Mouse (Mus musculus) heart, embryonic 13.5 days (tissue): ENCODE measurements at regions not wholly inside any gene's neighbourhood (a gene's known extent, or its start where the extent isn't known, plus 50 kb on each side); places are given as distances from the start of the nearest gene placed in this dataset.

Experiments
- ATAC-seq: fragments of 200-750 bp; cut with Nextera tagmentation; 2 replicates; pipeline ENCODE4 v1.8.0; 2017; ENCODE audit warnings: moderate TSS enrichment; ENCODE audit not compliant: insufficient number of reproducible peaks, low FRiP score, low TSS enrichment; ENCODE audit errors: extremely low read depth
- H3K27ac ChIP-seq: fragments of 300-500 bp; sonication (generic); replicated peaks from 2 replicates; pipeline ENCODE4 v1.5.1; 2015; ENCODE audit warnings: moderate library complexity, mild to moderate bottlenecking, inconsistent platforms
- H3K27me3 ChIP-seq: fragments of 300-500 bp; sonication (generic); replicated peaks from 2 replicates; pipeline ENCODE4 v1.6.1; 2015; ENCODE audit warnings: mild to moderate bottlenecking, inconsistent platforms
- H3K36me3 ChIP-seq: fragments of 300-500 bp; sonication (generic); 2 replicates; pipeline ENCODE4 v1.6.1; 2015; ENCODE audit warnings: mild to moderate bottlenecking, inconsistent platforms
- H3K4me1 ChIP-seq: fragments of 300-500 bp; sonication (generic); 2 replicates; pipeline ENCODE4 v1.6.1; 2015; ENCODE audit warnings: inconsistent platforms
- H3K4me2 ChIP-seq: fragments of 300-500 bp; sonication (generic); 2 replicates; pipeline ENCODE4 v1.6.1; 2015; ENCODE audit warnings: inconsistent platforms, mild to moderate bottlenecking, moderate library complexity
- H3K4me3 ChIP-seq: fragments of 300-500 bp; sonication (generic); 2 replicates; pipeline ENCODE4 v1.5.1; 2015; ENCODE audit warnings: moderate library complexity, mild to moderate bottlenecking, inconsistent platforms
- H3K9ac ChIP-seq: fragments of 300-500 bp; sonication (generic); 2 replicates; pipeline ENCODE4 v1.6.1; 2015; ENCODE audit warnings: inconsistent platforms, mild to moderate bottlenecking, moderate library complexity
- H3K9me3 ChIP-seq: fragments of 300-500 bp; sonication (generic); 2 replicates; pipeline ENCODE4 v1.6.1; 2016; ENCODE audit warnings: inconsistent platforms
- WGBS: fragments of 180-500 bp; shearing (Covaris S2); methylation state at CpG from one replicate; pipeline ENCODE4 v1.1.7; 2015; ENCODE audit warnings: mixed read lengths; 5-methylcytosine and 5-hydroxymethylcytosine counted together

- H3K4me2 ChIP-seq, result no peak overlapping the region
- no peak for ATAC-seq
- H3K36me3 ChIP-seq, result no peaks in the 10 kb centered on the region
- no peak overlapping the region for H3K9ac ChIP-seq
- no peaks in the 10 kb centered on the region for H3K27me3 ChIP-seq
- H3K9me3 ChIP-seq, result no peaks in the 10 kb centered on the region
- H3K27ac ChIP-seq, result no peak overlapping the region
- WGBS, result 82% methylated on average over 5 of the region's 5 CpGs
- no peak overlapping the region for H3K4me3 ChIP-seq
- H3K4me1 ChIP-seq, result no peaks in the 10 kb centered on the region
Observed at GRCm38 (mm10) chr10:68378212-68378611, 99.7 kb upstream of the Arid5b start.

- no peaks in the 10 kb centered on the region for H3K4me1 ChIP-seq
- ATAC-seq, result no peak
- WGBS, result 84% methylated on average over 4 of the region's 4 CpGs
- no peaks in the 10 kb centered on the region for H3K36me3 ChIP-seq
- H3K9ac ChIP-seq, result no peak overlapping the region
- no peaks in the 10 kb centered on the region for H3K27me3 ChIP-seq
- no peak overlapping the region for H3K27ac ChIP-seq
- no peak overlapping the region for H3K4me3 ChIP-seq
- H3K4me2 ChIP-seq, result no peak overlapping the region
- no peaks in the 10 kb centered on the region for H3K9me3 ChIP-seq
Observed at GRCm38 (mm10) chr10:68377479-68377878, 98.9 kb upstream of the Arid5b start.

GRCm38 (mm10) chr10:68373875-68374274, 95.3 kb upstream of the Arid5b start:
- WGBS, result 80% methylated on average over 5 of the region's 5 CpGs
- ATAC-seq, result no peak
- no peak overlapping the region for H3K4me3 ChIP-seq

GRCm38 (mm10) chr10:68371785-68372184, 93.2 kb upstream of the Arid5b start:
- Histone ChIP-seq H3K36me3 (no peaks in the 10 kb centered on the region), H3K27ac (no peak overlapping the region), H3K9me3 (no peaks in the 10 kb centered on the region), H3K9ac (no peak overlapping the region), H3K4me3 (no peak overlapping the region), H3K4me1 (no peaks in the 10 kb centered on the region), H3K27me3 (no peaks in the 10 kb centered on the region), H3K4me2 (no peak overlapping the region)
- WGBS, result 84% methylated on average over 6 of the region's 6 CpGs
- ATAC-seq, result no peak

More at GRCm38 (mm10) chr10:68373875-68374274, 95.3 kb upstream of the Arid5b start:
- no peaks in the 10 kb centered on the region for H3K9me3 ChIP-seq
- no peaks in the 10 kb centered on the region for H3K27me3 ChIP-seq
- H3K9ac ChIP-seq, result no peak overlapping the region
- no peak overlapping the region for H3K4me2 ChIP-seq
- H3K27ac ChIP-seq, result no peak overlapping the region
- no peaks in the 10 kb centered on the region for H3K36me3 ChIP-seq
- no peaks in the 10 kb centered on the region for H3K4me1 ChIP-seq

- H3K4me3 ChIP-seq, result no peak overlapping the region
- no peaks in the 10 kb centered on the region for H3K36me3 ChIP-seq
- H3K9me3 ChIP-seq, result no peaks in the 10 kb centered on the region
- H3K27me3 ChIP-seq, result no peaks in the 10 kb centered on the region
- ATAC-seq, result no peak
- H3K4me2 ChIP-seq, result no peak overlapping the region
- no peak overlapping the region for H3K27ac ChIP-seq
- WGBS, result 78% methylated on average over 8 of the region's 8 CpGs
- no peak overlapping the region for H3K9ac ChIP-seq
- H3K4me1 ChIP-seq, result no peaks in the 10 kb centered on the region
Observed at GRCm38 (mm10) chr10:68370986-68371385, 92.4 kb upstream of the Arid5b start.

- no peaks in the 10 kb centered on the region for H3K27me3 ChIP-seq
- H3K4me2 ChIP-seq, result no peak overlapping the region
- H3K27ac ChIP-seq, result no peak overlapping the region
- no peak overlapping the region for H3K4me3 ChIP-seq
- H3K9me3 ChIP-seq, result peaks cover 6% of the 10 kb centered on the region
- 83% methylated on average over 3 of the region's 3 CpGs for WGBS
- no peaks in the 10 kb centered on the region for H3K4me1 ChIP-seq
- no peak overlapping the region for H3K9ac ChIP-seq
- H3K36me3 ChIP-seq, result no peaks in the 10 kb centered on the region
- no peak for ATAC-seq
Observed at GRCm38 (mm10) chr10:68366796-68367195, 88.3 kb upstream of the Arid5b start.

GRCm38 (mm10) chr10:68360765-68361483, 82.4 kb upstream of the Arid5b start:
- Histone ChIP-seq H3K36me3 (no peaks in the 10 kb centered on the region), H3K4me1 (peaks cover 3% of the 10 kb centered on the region), H3K4me3 (no peak overlapping the region), H3K27me3 (no peaks in the 10 kb centered on the region), H3K4me2 (no peak overlapping the region), H3K9me3 (peaks cover 6% of the 10 kb centered on the region), H3K27ac (no peak overlapping the region), H3K9ac (no peak overlapping the region)
- 61% methylated on average over 6 of the region's 6 CpGs for WGBS
- no peak for ATAC-seq

GRCm38 (mm10) chr10:68359135-68359534, 80.6 kb upstream of the Arid5b start:
- no peak overlapping the region for H3K9ac ChIP-seq
- H3K27me3 ChIP-seq, result no peaks in the 10 kb centered on the region
- 94% methylated on average over 2 of the region's 2 CpGs for WGBS
- no peak overlapping the region for H3K27ac ChIP-seq
- no peaks in the 10 kb centered on the region for H3K36me3 ChIP-seq
- peaks cover 19% of the 10 kb centered on the region for H3K4me1 ChIP-seq
- no peaks in the 10 kb centered on the region; the same call in 1 of the 2 replicates for H3K9me3 ChIP-seq
- no peak for ATAC-seq
- no peak overlapping the region for H3K4me3 ChIP-seq
- H3K4me2 ChIP-seq, result no peak overlapping the region

- WGBS, result 70% methylated on average over 6 of the region's 6 CpGs
Observed at GRCm38 (mm10) chr10:68356973-68357372, 78.4 kb upstream of the Arid5b start.

GRCm38 (mm10) chr10:68356521-68356920, 78.0 kb upstream of the Arid5b start:
- no peaks in the 10 kb centered on the region for H3K36me3 ChIP-seq
- no peak overlapping the region for H3K9ac ChIP-seq
- ATAC-seq, result no peak
- H3K9me3 ChIP-seq, result no peaks in the 10 kb centered on the region; the same call in 1 of the 2 replicates
- no peak overlapping the region for H3K4me3 ChIP-seq
- H3K4me1 ChIP-seq, result peaks cover 22% of the 10 kb centered on the region
- no peak overlapping the region for H3K4me2 ChIP-seq
- 84% methylated on average over 5 of the region's 5 CpGs for WGBS
- H3K27me3 ChIP-seq, result no peaks in the 10 kb centered on the region
- H3K27ac ChIP-seq, result no peak overlapping the region

More at GRCm38 (mm10) chr10:68356973-68357372, 78.4 kb upstream of the Arid5b start:
- Histone ChIP-seq H3K9me3 (no peaks in the 10 kb centered on the region; the same call in 1 of the 2 replicates), H3K4me2 (no peak overlapping the region), H3K27me3 (no peaks in the 10 kb centered on the region), H3K27ac (no peak overlapping the region), H3K4me3 (no peak overlapping the region), H3K4me1 (peaks cover 22% of the 10 kb centered on the region), H3K9ac (no peak overlapping the region), H3K36me3 (no peaks in the 10 kb centered on the region)
- no peak for ATAC-seq

- Histone ChIP-seq H3K4me2 (peak overlapping the region; percentile 27), H3K36me3 (no peaks in the 10 kb centered on the region), H3K9ac (no peak overlapping the region), H3K4me3 (no peak overlapping the region), H3K9me3 (no peaks in the 10 kb centered on the region; the same call in 1 of the 2 replicates), H3K27ac (peak overlapping the region; percentile 76), H3K27me3 (no peaks in the 10 kb centered on the region), H3K4me1 (peaks cover 22% of the 10 kb centered on the region)
- WGBS, result 28% methylated on average over 6 of the region's 6 CpGs
- no peak for ATAC-seq
Observed at GRCm38 (mm10) chr10:68356093-68356485, 77.5 kb upstream of the Arid5b start.

- H3K9me3 ChIP-seq, result no peaks in the 10 kb centered on the region; the same call in 1 of the 2 replicates
- 44% methylated on average over 6 of the region's 6 CpGs for WGBS
- no peak for ATAC-seq
- no peaks in the 10 kb centered on the region for H3K27me3 ChIP-seq
- no peak overlapping the region for H3K4me3 ChIP-seq
- peak overlapping the region; percentile 76 for H3K27ac ChIP-seq
- peaks cover 22% of the 10 kb centered on the region for H3K4me1 ChIP-seq
- peak overlapping the region; percentile 27 for H3K4me2 ChIP-seq
- H3K36me3 ChIP-seq, result no peaks in the 10 kb centered on the region
- H3K9ac ChIP-seq, result no peak overlapping the region
Observed at GRCm38 (mm10) chr10:68355471-68356092, 77.0 kb upstream of the Arid5b start.
